Mouse (Mus musculus): Measurements from ENCODE around the gene Tnni3k.

GRCm38 (mm10) chr3:155053189-155053588, 2.0 kb downstream of the Tnni3k start:
- no peak for TF ChIP-seq POLR2A (IDR thresholded peaks at IDR 0.05; ENCODE audit: borderline replicate concordance, extremely low read depth, insufficient read depth, insufficient read length, poor library complexity, severe bottlenecking)
- TF ChIP-seq CTCF (IDR thresholded peaks at IDR 0.05; ENCODE audit: borderline replicate concordance, extremely low read depth, insufficient read depth, insufficient read length): no peak

Measured in brain, embryonic 14.5 days (tissue).